Mouse (Mus musculus) heart, adult 2 months (tissue): Measurements from ENCODE around the gene Gm37240. TPM values are rescaled to one million over a fixed set of nuclear protein-coding genes. Genes with fewer than 3 reads are reported as not detected.

Experiments
- DNase-seq, 2 experiments: peaks; one replicate each; pipeline ENCODE4 v3.0.0; 2021
- H3K27ac ChIP-seq: fragments of 200-600 bp; 2 replicates; pipeline ENCODE4 v1.8.1; 2022
- H3K27me3 ChIP-seq: fragments of 200-500 bp; 2 replicates; pipeline ENCODE4 v1.6.1; 2012; ENCODE audit warnings: mild to moderate bottlenecking, low read length, inconsistent platforms, mixed read lengths; ENCODE audit not compliant: control insufficient read depth, insufficient read depth
- H3K36me3 ChIP-seq: fragments of 200-500 bp; 2 replicates; pipeline ENCODE4 v1.6.1; 2012; ENCODE audit warnings: low read length, inconsistent platforms; ENCODE audit not compliant: control insufficient read depth, insufficient read depth
- H3K4me1 ChIP-seq: fragments of 200-500 bp; 2 replicates; pipeline ENCODE4 v1.6.1; 2011; ENCODE audit warnings: low read length; ENCODE audit not compliant: control insufficient read depth, insufficient read depth
- H3K4me3 ChIP-seq: fragments of 200-600 bp; 2 replicates; pipeline ENCODE4 v1.8.1; 2022
- H3K79me2 ChIP-seq: fragments of 200-500 bp; replicated peaks from 2 replicates; pipeline ENCODE4 v1.6.1; 2012; ENCODE audit warnings: mild to moderate bottlenecking, inconsistent platforms, low read length, moderate library complexity, mixed read lengths; ENCODE audit not compliant: control insufficient read depth, insufficient read depth
- H3K9ac ChIP-seq: fragments of 200-500 bp; 2 replicates; pipeline ENCODE4 v1.6.1; 2012; ENCODE audit warnings: low read depth, mild to moderate bottlenecking, control low read depth, inconsistent platforms, low read length, mixed read lengths
- CTCF ChIP-seq: fragments of 200-600 bp; IDR thresholded peaks from 2 replicates; pipeline ENCODE4 v1.8.1; 2022; ENCODE audit warnings: antibody characterized with exemption, mild to moderate bottlenecking, moderate library complexity
- EP300 ChIP-seq: fragments of 200-500 bp; IDR thresholded peaks from 2 replicates; pipeline ENCODE4 v1.6.1; 2011; ENCODE audit warnings: low read depth, low read length, control low read depth; ENCODE audit not compliant: insufficient read depth
- POLR2A ChIP-seq: fragments of 200-500 bp; IDR thresholded peaks from 2 replicates; pipeline ENCODE4 v1.6.1; 2011; ENCODE audit warnings: mild to moderate bottlenecking, low read depth, low read length, control low read depth; ENCODE audit not compliant: insufficient read depth
- WGBS: fragments of 180-500 bp; shearing (Covaris S2); methylation state at CpG from one replicate; pipeline ENCODE4 v1.1.7; 2018; 5-methylcytosine and 5-hydroxymethylcytosine counted together
- intact Hi-C: fragments of 180-260 bp; cut with DNase I; formaldehyde crosslinking; loops from one replicate; pipeline ENCODE4 v1.15.1; 2025
- polyA plus RNA-seq: library from polyadenylated mRNA; depleted of rRNA; stranded (reverse); fragments of >200 nt; gene quantifications from 2 replicates; pipeline ENCODE4 v1.2.3, GENCODE M21; 2012
- total RNA-seq, 2 experiments: library from RNA; stranded (reverse); gene quantifications; 2 replicates each; pipeline ENCODE4 v1.2.3; 2021

Gm37240 gene
- total and polyA plus RNA-seq, 3 experiments, result 25.0 to 45.3 (median 36.6) TPM

GRCm38 (mm10) chr3:85246131-85246530 is 641.2 kb downstream of the Gm37240 start:
- no peaks in the 10 kb centered on the region for H3K36me3 ChIP-seq
- no peaks in the 10 kb centered on the region for H3K27me3 ChIP-seq
- no peak overlapping the region for H3K27ac ChIP-seq
- no peaks in the 10 kb centered on the region for H3K4me1 ChIP-seq
- H3K9ac ChIP-seq, result no peak overlapping the region
- TF ChIP-seq CTCF (no peak), EP300 (no peak), POLR2A (no peak)
- intact Hi-C loops, result no loop called here
- no peaks in the 10 kb centered on the region for H3K79me2 ChIP-seq
- no peak for DNase-seq
- WGBS, result 94% methylated on average over 3 of the region's 3 CpGs
- no peak overlapping the region for H3K4me3 ChIP-seq

GRCm38 (mm10) chr3:85236546-85236945 is 650.8 kb downstream of the Gm37240 start:
- H3K27me3 ChIP-seq, result no peaks in the 10 kb centered on the region
- no peaks in the 10 kb centered on the region for H3K36me3 ChIP-seq
- no peaks in the 10 kb centered on the region for H3K4me1 ChIP-seq
- no peak overlapping the region for H3K27ac ChIP-seq
- TF ChIP-seq POLR2A, result no peak
- no peak for TF ChIP-seq CTCF
- TF ChIP-seq EP300, result no peak
- intact Hi-C loops, result no loop called here
- H3K9ac ChIP-seq, result no peak overlapping the region
- WGBS, result 76% methylated on average over 3 of the region's 3 CpGs
- DNase-seq, result no peak
- H3K79me2 ChIP-seq, result no peaks in the 10 kb centered on the region
- H3K4me3 ChIP-seq, result no peak overlapping the region

- Histone ChIP-seq H3K9ac (no peak overlapping the region), H3K27ac (no peak overlapping the region), H3K27me3 (no peaks in the 10 kb centered on the region), H3K79me2 (no peaks in the 10 kb centered on the region), H3K4me3 (no peak overlapping the region), H3K4me1 (no peaks in the 10 kb centered on the region), H3K36me3 (no peaks in the 10 kb centered on the region)
- intact Hi-C loops, result no loop called here
- DNase-seq, result no peak
- whole genome bisulfite sequencing, result 72% methylated on average over 6 of the region's 6 CpGs
- no peak for TF ChIP-seq EP300
- TF ChIP-seq POLR2A, result no peak
- TF ChIP-seq CTCF, result no peak
Measured at GRCm38 (mm10) chr3:85232846-85233245, 654.5 kb downstream of the Gm37240 start.

- TF ChIP-seq POLR2A (no peak), CTCF (no peak), EP300 (no peak)
- H3K36me3 ChIP-seq, result no peaks in the 10 kb centered on the region
- DNase-seq, result no peak
- intact Hi-C loops, result no loop called here
- no peak overlapping the region for H3K27ac ChIP-seq
- no peaks in the 10 kb centered on the region for H3K4me1 ChIP-seq
- no peak overlapping the region for H3K4me3 ChIP-seq
- WGBS, result 60% methylated on average over 5 of the region's 5 CpGs
- no peaks in the 10 kb centered on the region for H3K79me2 ChIP-seq
- no peaks in the 10 kb centered on the region for H3K27me3 ChIP-seq
- H3K9ac ChIP-seq, result no peak overlapping the region
Measured at GRCm38 (mm10) chr3:85222046-85222445, 665.3 kb downstream of the Gm37240 start.

GRCm38 (mm10) chr3:85214926-85215325 is 672.4 kb downstream of the Gm37240 start:
- peaks cover 4% of the 10 kb centered on the region for H3K4me1 ChIP-seq
- no peaks in the 10 kb centered on the region for H3K36me3 ChIP-seq
- H3K79me2 ChIP-seq, result no peaks in the 10 kb centered on the region
- intact Hi-C loops, result loop anchor here (5.0 to 10.0 kb wide), 3 partner anchors 120 to 302 kb away; no protein-coding TSS in a partner anchor
- 32% methylated on average over 5 of the region's 5 CpGs for WGBS
- DNase-seq, result peak in 1 of 2 experiments; percentile 62
- H3K27me3 ChIP-seq, result no peaks in the 10 kb centered on the region
- H3K27ac ChIP-seq, result peak overlapping the region; percentile 61
- no peak overlapping the region; the same call in 1 of the 2 replicates for H3K9ac ChIP-seq
- TF ChIP-seq POLR2A (no peak), EP300 (0 out of 2 replicates have a peak, but pooled peaks have one; percentile 29)
- H3K4me3 ChIP-seq, result no peak overlapping the region

GRCm38 (mm10) chr3:85212751-85213350 is 674.5 kb downstream of the Gm37240 start:
- WGBS, result 31% methylated on average over 9 of the region's 9 CpGs
- Histone ChIP-seq H3K27me3 (no peaks in the 10 kb centered on the region), H3K79me2 (no peaks in the 10 kb centered on the region), H3K4me1 (peaks cover 4% of the 10 kb centered on the region), H3K4me3 (no peak overlapping the region), H3K9ac (no peak overlapping the region), H3K27ac (peak overlapping the region; percentile 73), H3K36me3 (no peaks in the 10 kb centered on the region)
- no peak for TF ChIP-seq EP300
- intact Hi-C loops, result loop anchor here (5.0 to 10.0 kb wide), 3 partner anchors 122 to 304 kb away; no protein-coding TSS in a partner anchor
- peak; percentile 28 to 43 for DNase-seq
